Mouse (Mus musculus): ENCODE results near the gene Slain2. TPM values are rescaled to one million over a fixed set of nuclear protein-coding genes. Genes with fewer than 3 reads are reported as not detected.
A peak's percentile ranks its signal among the peaks of the same experiment; 100 is the strongest.

Slain2 gene
- polyA plus RNA-seq, 1 experiment from 2014 or later, result 32.6 TPM

DNA sequence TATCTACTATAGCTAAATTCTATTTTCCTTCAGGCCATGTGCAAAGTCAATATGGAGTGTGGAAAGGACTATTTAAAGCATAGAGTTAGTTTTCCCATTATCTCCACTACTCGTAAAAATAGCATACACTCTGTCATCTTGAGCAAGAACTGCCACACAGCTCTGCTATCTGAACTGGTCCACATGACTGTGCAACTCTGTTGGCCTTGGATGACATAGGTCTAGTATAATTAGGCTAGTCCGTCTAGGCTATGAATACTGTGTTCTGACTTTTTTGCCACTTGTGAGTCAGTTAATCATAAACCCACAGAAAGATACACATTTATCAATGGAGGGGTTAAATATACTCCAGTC lies 31.7 kb upstream of the Slain2 start:
- Histone ChIP-seq H3K4me3 (no peak overlapping the region), H3K4me2 (no peak overlapping the region), H3K9me3 (replicated peaks) (no peaks in the 10 kb centered on the region), H3K27ac (ENCODE audit: poor library complexity, severe bottlenecking) (peak overlapping the region; percentile 89), H3K9ac (no peak overlapping the region), H3K4me1 (replicated peaks) (peaks cover 20% of the 10 kb centered on the region), H3K36me3 (no peaks in the 10 kb centered on the region), H3K27me3 (replicated peaks) (no peaks in the 10 kb centered on the region)
- peak; percentile 63 for ATAC-seq (ENCODE audit: insufficient number of reproducible peaks, low FRiP score)
- WGBS, result 14% methylated on average over 2 of the region's 2 CpGs

DNA sequence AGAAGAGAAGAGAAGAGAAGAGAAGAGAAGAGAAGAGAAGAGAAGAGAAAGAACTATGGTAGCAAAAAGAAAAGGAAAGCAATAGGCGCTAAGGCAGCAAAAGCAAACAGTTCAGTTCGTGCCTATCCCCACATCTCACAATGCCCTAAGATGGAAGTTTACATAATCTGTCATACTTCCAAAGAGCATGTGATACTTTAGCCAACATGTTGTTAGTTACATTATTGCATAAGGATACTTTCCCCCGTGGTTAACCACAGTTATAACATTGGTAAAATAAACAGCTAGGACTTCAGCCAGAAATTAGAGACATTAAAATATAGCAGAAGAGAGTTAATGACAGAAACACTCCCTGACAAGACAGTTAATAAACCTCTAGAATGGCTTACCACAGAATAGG lies 30.4 kb upstream of the Slain2 start:
- ATAC-seq (ENCODE audit: insufficient number of reproducible peaks, low FRiP score), result no peak

GRCm38 (mm10) chr5:72886458-72887222 lies 27.5 kb upstream of the Slain2 start:
- Histone ChIP-seq H3K36me3 (no peaks in the 10 kb centered on the region), H3K4me2 (no peak overlapping the region), H3K27ac (ENCODE audit: poor library complexity, severe bottlenecking) (no peak overlapping the region), H3K4me3 (no peak overlapping the region), H3K9ac (no peak overlapping the region), H3K4me1 (replicated peaks) (peaks cover 7% of the 10 kb centered on the region), H3K27me3 (replicated peaks) (no peaks in the 10 kb centered on the region), H3K9me3 (replicated peaks) (no peaks in the 10 kb centered on the region)
- no peak for ATAC-seq (ENCODE audit: insufficient number of reproducible peaks, low FRiP score)
- 83% methylated on average over 19 of the region's 19 CpGs for WGBS

More for the DNA sequence above, 30.4 kb upstream of the Slain2 start:
- 83% methylated on average over 3 of the region's 3 CpGs for whole genome bisulfite sequencing
- Histone ChIP-seq H3K4me2 (no peak overlapping the region), H3K27ac (ENCODE audit: poor library complexity, severe bottlenecking) (no peak overlapping the region), H3K36me3 (no peaks in the 10 kb centered on the region), H3K4me1 (replicated peaks) (peaks cover 20% of the 10 kb centered on the region), H3K27me3 (replicated peaks) (no peaks in the 10 kb centered on the region), H3K9me3 (replicated peaks) (no peaks in the 10 kb centered on the region), H3K9ac (no peak overlapping the region), H3K4me3 (no peak overlapping the region)

- WGBS, result 90% methylated on average over 7 of the region's 7 CpGs
- ATAC-seq (ENCODE audit: insufficient number of reproducible peaks, low FRiP score), result no peak
- Histone ChIP-seq H3K36me3 (no peaks in the 10 kb centered on the region), H3K4me2 (no peak overlapping the region), H3K27me3 (replicated peaks) (no peaks in the 10 kb centered on the region), H3K9me3 (replicated peaks) (no peaks in the 10 kb centered on the region), H3K4me1 (replicated peaks) (no peaks in the 10 kb centered on the region), H3K4me3 (no peak overlapping the region), H3K9ac (no peak overlapping the region), H3K27ac (ENCODE audit: poor library complexity, severe bottlenecking) (no peak overlapping the region)
These were observed 25.8 kb upstream of the Slain2 start for GRCm38 (mm10) chr5:72888260-72888659.

GRCm38 (mm10) chr5:72891534-72891933 lies 22.6 kb upstream of the Slain2 start:
- ATAC-seq (ENCODE audit: insufficient number of reproducible peaks, low FRiP score), result peak; percentile 73
- Histone ChIP-seq H3K4me3 (no peak overlapping the region), H3K9me3 (replicated peaks) (no peaks in the 10 kb centered on the region), H3K4me1 (replicated peaks) (peaks cover 8% of the 10 kb centered on the region), H3K27ac (ENCODE audit: poor library complexity, severe bottlenecking) (no peak overlapping the region), H3K27me3 (replicated peaks) (no peaks in the 10 kb centered on the region), H3K4me2 (peak overlapping the region; percentile 41), H3K9ac (no peak overlapping the region), H3K36me3 (no peaks in the 10 kb centered on the region)
- 1% methylated on average over 12 of the region's 12 CpGs for WGBS

GRCm38 (mm10) chr5:72893987-72894386 lies 20.1 kb upstream of the Slain2 start:
- H3K27ac ChIP-seq (ENCODE audit: poor library complexity, severe bottlenecking), result no peak overlapping the region
- H3K9ac ChIP-seq, result no peak overlapping the region
- H3K4me3 ChIP-seq, result no peak overlapping the region
- H3K36me3 ChIP-seq, result no peaks in the 10 kb centered on the region
- H3K4me1 ChIP-seq (replicated peaks), result peaks cover 22% of the 10 kb centered on the region
- no peaks in the 10 kb centered on the region for H3K9me3 ChIP-seq (replicated peaks)
- H3K27me3 ChIP-seq (replicated peaks), result no peaks in the 10 kb centered on the region
- no peak overlapping the region for H3K4me2 ChIP-seq
- no peak for ATAC-seq (ENCODE audit: insufficient number of reproducible peaks, low FRiP score)
- WGBS, result 58% methylated on average over 5 of the region's 5 CpGs

- no peak overlapping the region for H3K27ac ChIP-seq (ENCODE audit: poor library complexity, severe bottlenecking)
- ATAC-seq (ENCODE audit: insufficient number of reproducible peaks, low FRiP score), result no peak
- no peaks in the 10 kb centered on the region for H3K9me3 ChIP-seq (replicated peaks)
- WGBS, result 85% methylated on average over 11 of the region's 11 CpGs
- no peaks in the 10 kb centered on the region for H3K27me3 ChIP-seq (replicated peaks)
- H3K4me3 ChIP-seq, result no peak overlapping the region
- no peak overlapping the region for H3K4me2 ChIP-seq
- no peak overlapping the region for H3K9ac ChIP-seq
- no peaks in the 10 kb centered on the region for H3K36me3 ChIP-seq
- peaks cover 25% of the 10 kb centered on the region for H3K4me1 ChIP-seq (replicated peaks)
These were observed 18.8 kb upstream of the Slain2 start for GRCm38 (mm10) chr5:72895261-72895660.

DNA sequence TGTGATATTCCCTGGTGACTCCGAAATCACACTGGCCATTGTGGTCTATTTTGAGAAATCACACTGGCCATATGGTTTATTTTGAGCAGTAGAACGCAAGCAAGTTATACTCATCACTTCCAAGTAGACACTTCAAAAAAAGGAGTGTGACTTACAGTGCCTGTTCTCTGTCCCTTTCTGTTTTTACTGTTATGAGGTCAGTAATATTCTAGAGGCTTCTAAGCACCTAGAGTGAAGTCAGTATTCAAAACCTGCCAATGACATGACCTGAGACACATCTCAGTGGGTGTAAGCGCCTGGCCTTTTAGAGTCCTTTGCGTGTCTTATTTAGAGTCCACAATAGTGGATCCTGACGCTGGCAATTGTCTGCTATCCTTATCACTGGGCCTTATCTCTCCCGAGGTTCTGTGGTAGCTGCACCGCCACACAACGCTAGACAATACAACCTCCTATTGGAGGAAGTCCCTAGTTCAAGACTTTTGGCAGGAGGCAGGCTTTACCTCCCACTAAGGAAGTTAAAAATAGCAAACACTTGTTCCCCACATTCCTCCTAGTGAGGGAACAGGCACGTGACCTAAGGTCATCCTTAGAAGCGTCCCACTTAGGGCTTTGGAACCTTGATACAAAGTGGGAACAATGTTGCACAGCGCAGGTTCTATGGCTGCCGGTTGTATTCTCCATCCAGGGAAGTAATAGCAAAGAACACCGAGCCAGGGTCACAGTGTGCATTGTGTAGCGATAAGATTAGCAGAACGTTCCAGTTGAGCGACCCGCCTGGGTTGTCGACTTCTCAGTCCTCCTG lies 17.4 kb upstream of the Slain2 start:
- H3K36me3 ChIP-seq, result no peaks in the 10 kb centered on the region
- no peaks in the 10 kb centered on the region for H3K27me3 ChIP-seq (replicated peaks)
- no peaks in the 10 kb centered on the region for H3K9me3 ChIP-seq (replicated peaks)
- 15% methylated on average over 18 of the region's 18 CpGs for WGBS
- H3K27ac ChIP-seq (ENCODE audit: poor library complexity, severe bottlenecking), result peak overlapping the region; percentile 88
- peak; percentile 49; the same call in 1 of the 2 replicates for ATAC-seq (ENCODE audit: insufficient number of reproducible peaks, low FRiP score)
- no peak overlapping the region for H3K9ac ChIP-seq
- peak overlapping the region; percentile 41 for H3K4me2 ChIP-seq
- H3K4me3 ChIP-seq, result no peak overlapping the region
- peaks cover 36% of the 10 kb centered on the region for H3K4me1 ChIP-seq (replicated peaks)

DNA sequence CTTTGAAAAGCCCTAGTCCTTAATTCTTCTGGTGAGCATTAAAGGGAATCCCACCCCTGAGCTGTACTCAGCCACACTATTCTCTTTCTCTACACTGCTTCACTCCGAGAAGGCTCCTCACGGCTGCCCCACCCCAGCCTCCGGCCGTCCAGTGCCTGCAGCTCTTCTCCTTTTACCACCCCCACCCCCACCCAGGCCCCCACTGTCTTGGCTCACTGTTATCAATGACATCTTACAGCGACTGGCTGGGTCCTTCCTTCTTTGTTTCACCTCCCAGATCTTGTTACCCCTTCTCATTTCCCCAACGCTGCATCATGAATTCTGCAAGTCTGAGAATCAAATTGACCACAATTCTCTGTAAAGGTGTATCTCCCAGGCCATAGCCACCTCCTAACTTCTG lies 16.1 kb upstream of the Slain2 start:
- no peaks in the 10 kb centered on the region for H3K36me3 ChIP-seq
- no peak overlapping the region for H3K27ac ChIP-seq (ENCODE audit: poor library complexity, severe bottlenecking)
- H3K4me3 ChIP-seq, result no peak overlapping the region
- no peaks in the 10 kb centered on the region for H3K27me3 ChIP-seq (replicated peaks)
- H3K4me1 ChIP-seq (replicated peaks), result peaks cover 39% of the 10 kb centered on the region
- no peak for ATAC-seq (ENCODE audit: insufficient number of reproducible peaks, low FRiP score)
- WGBS, result 47% methylated on average over 6 of the region's 6 CpGs
- no peaks in the 10 kb centered on the region for H3K9me3 ChIP-seq (replicated peaks)
- no peak overlapping the region for H3K9ac ChIP-seq
- no peak overlapping the region for H3K4me2 ChIP-seq

- H3K4me2 ChIP-seq, result no peak overlapping the region
- no peak overlapping the region for H3K27ac ChIP-seq (ENCODE audit: poor library complexity, severe bottlenecking)
- H3K4me3 ChIP-seq, result no peak overlapping the region
- no peak overlapping the region for H3K9ac ChIP-seq
- H3K27me3 ChIP-seq (replicated peaks), result no peaks in the 10 kb centered on the region
- peaks cover 41% of the 10 kb centered on the region for H3K4me1 ChIP-seq (replicated peaks)
- no peaks in the 10 kb centered on the region for H3K36me3 ChIP-seq
- ATAC-seq (ENCODE audit: insufficient number of reproducible peaks, low FRiP score), result no peak
- no peaks in the 10 kb centered on the region for H3K9me3 ChIP-seq (replicated peaks)
- WGBS, result 52% methylated on average over 8 of the region's 8 CpGs
These were observed 14.8 kb upstream of the Slain2 start for GRCm38 (mm10) chr5:72899255-72899654.

- H3K9ac ChIP-seq, result no peak overlapping the region
- no peaks in the 10 kb centered on the region for H3K27me3 ChIP-seq (replicated peaks)
- H3K4me3 ChIP-seq, result no peak overlapping the region
- H3K36me3 ChIP-seq, result no peaks in the 10 kb centered on the region
- no peak overlapping the region for H3K27ac ChIP-seq (ENCODE audit: poor library complexity, severe bottlenecking)
- no peak overlapping the region for H3K4me2 ChIP-seq
- no peaks in the 10 kb centered on the region for H3K9me3 ChIP-seq (replicated peaks)
- peaks cover 41% of the 10 kb centered on the region for H3K4me1 ChIP-seq (replicated peaks)
- WGBS, result 86% methylated on average over 4 of the region's 4 CpGs
- no peak for ATAC-seq (ENCODE audit: insufficient number of reproducible peaks, low FRiP score)
These were observed 12.2 kb upstream of the Slain2 start for GRCm38 (mm10) chr5:72901866-72902265.

All from heart, embryonic 12.5 days (tissue).